Mouse (Mus musculus): Measurements from ENCODE around the gene Rnf121. TPM values are rescaled to one million over a fixed set of nuclear protein-coding genes. Genes with fewer than 3 reads are reported as not detected.
"Not testable (repeated sequence)": the region's sequence is repeated elsewhere in the genome, so short reads cannot be mapped to it uniquely, and the experiment has no call there.

Rnf121 gene
- total RNA-seq, 2 experiments from 2014 or later = 31.9 to 33.3 TPM

GRCm38 (mm10) chr7:102076714-102077296, 11.5 kb upstream of the Rnf121 start:
- no peak for DNase-seq (ENCODE audit: low spot score in 2 of 2)

- DNase-seq (ENCODE audit: low spot score in 2 of 2) = no peak
Observed at GRCm38 (mm10) chr7:102066363-102066762, 1.1 kb upstream of the Rnf121 start.

GRCm38 (mm10) chr7:102064655-102065045, 619 bp downstream of the Rnf121 start:
- no peak for DNase-seq (ENCODE audit: low spot score in 2 of 2)

GRCm38 (mm10) chr7:102063891-102064290, 1.4 kb downstream of the Rnf121 start:
- no peak for DNase-seq (ENCODE audit: low spot score in 2 of 2)

- DNase-seq (ENCODE audit: low spot score in 2 of 2) = no peak
Observed at GRCm38 (mm10) chr7:102062203-102062602, 3.1 kb downstream of the Rnf121 start.

- DNase-seq (ENCODE audit: low spot score in 2 of 2) = no peak
Observed at GRCm38 (mm10) chr7:102061353-102061752, 3.9 kb downstream of the Rnf121 start.

GRCm38 (mm10) chr7:102048524-102048923, 16.7 kb downstream of the Rnf121 start:
- not testable (repeated sequence) for DNase-seq (ENCODE audit: low spot score in 2 of 2)

GRCm38 (mm10) chr7:102042314-102042713, 23.0 kb downstream of the Rnf121 start:
- no peak for DNase-seq (ENCODE audit: low spot score in 2 of 2)

GRCm38 (mm10) chr7:102037318-102037717, 28.0 kb downstream of the Rnf121 start:
- no peak for DNase-seq (ENCODE audit: low spot score in 2 of 2)

- DNase-seq (ENCODE audit: low spot score in 2 of 2) = no peak
Observed at GRCm38 (mm10) chr7:102035534-102035933, 29.7 kb downstream of the Rnf121 start.

- DNase-seq (ENCODE audit: low spot score in 2 of 2) = no peak
Observed at GRCm38 (mm10) chr7:102034904-102035303, 30.4 kb downstream of the Rnf121 start.

GRCm38 (mm10) chr7:102025187-102026119, 39.8 kb downstream of the Rnf121 start:
- DNase-seq (ENCODE audit: low spot score in 2 of 2) = no peak

GRCm38 (mm10) chr7:102023821-102024220, 41.4 kb downstream of the Rnf121 start:
- no peak for DNase-seq (ENCODE audit: low spot score in 2 of 2)

- not testable (repeated sequence) for DNase-seq (ENCODE audit: low spot score in 2 of 2)
Observed at GRCm38 (mm10) chr7:102020934-102021333, 44.3 kb downstream of the Rnf121 start.

- DNase-seq (ENCODE audit: low spot score in 2 of 2) = no peak
Observed at GRCm38 (mm10) chr7:102019362-102019761, 45.9 kb downstream of the Rnf121 start.

GRCm38 (mm10) chr7:102018590-102018989, 46.7 kb downstream of the Rnf121 start, which contains the start of gene Il18bp:
Gene Il18bp (minus strand): TSS chr7:102018690.
- no peak for DNase-seq (ENCODE audit: low spot score in 2 of 2)

- no peak for DNase-seq (ENCODE audit: low spot score in 2 of 2)
Observed at GRCm38 (mm10) chr7:102018034-102018433, 47.2 kb downstream of the Rnf121 start.

- DNase-seq (ENCODE audit: low spot score in 2 of 2) = no peak
Observed at GRCm38 (mm10) chr7:102017452-102017851, 47.8 kb downstream of the Rnf121 start.

GRCm38 (mm10) chr7:102016936-102017335, 48.3 kb downstream of the Rnf121 start:
- no peak for DNase-seq (ENCODE audit: low spot score in 2 of 2)

GRCm38 (mm10) chr7:102014995-102015394, 50.3 kb downstream of the Rnf121 start:
- no peak for DNase-seq (ENCODE audit: low spot score in 2 of 2)

- no peak for DNase-seq (ENCODE audit: low spot score in 2 of 2)
Observed at GRCm38 (mm10) chr7:102013416-102013815, 51.9 kb downstream of the Rnf121 start.

- DNase-seq (ENCODE audit: low spot score in 2 of 2) = no peak
Observed at GRCm38 (mm10) chr7:102011855-102012254, 53.4 kb downstream of the Rnf121 start.
